Mouse (Mus musculus) cortical plate, adult 2 months (tissue): Measurements from ENCODE around the gene Usp25. TPM values are rescaled to one million over a fixed set of nuclear protein-coding genes. Genes with fewer than 3 reads are reported as not detected.

ENCODE experiments used
- H3K27ac ChIP-seq: fragments of 200-500 bp; 2 replicates; pipeline ENCODE4 v1.5.1; 2012; ENCODE audit warnings: low read length, control low read depth, inconsistent platforms; ENCODE audit not compliant: insufficient read depth
- H3K4me1 ChIP-seq: fragments of 200-500 bp; 2 replicates; pipeline ENCODE4 v1.6.1; 2011; ENCODE audit warnings: low read length; ENCODE audit not compliant: control insufficient read depth, insufficient read depth
- H3K4me3 ChIP-seq: fragments of 200-500 bp; 2 replicates; pipeline ENCODE4 v1.5.1; 2011; ENCODE audit warnings: mild to moderate bottlenecking, low read length, control low read depth; ENCODE audit not compliant: insufficient read depth
- CTCF ChIP-seq: fragments of 200-500 bp; IDR thresholded peaks from 2 replicates; pipeline ENCODE4 v1.5.1; 2011; ENCODE audit warnings: mild to moderate bottlenecking, control low read depth, low read length; ENCODE audit not compliant: insufficient read depth; ENCODE audit errors: extremely low read depth
- POLR2A ChIP-seq: fragments of 200-500 bp; IDR thresholded peaks from 2 replicates; pipeline ENCODE4 v1.6.1; 2011; ENCODE audit warnings: mild to moderate bottlenecking, low read length, control low read depth; ENCODE audit not compliant: insufficient read depth; ENCODE audit errors: extremely low read depth
- polyA plus RNA-seq: library from polyadenylated mRNA; depleted of rRNA; stranded (reverse); fragments of >200 nt; gene quantifications from 2 replicates; pipeline ENCODE4 v1.2.3, GENCODE M21; 2012; rRNA removed

The Usp25 gene
- 19.1 and 19.2 TPM in 2 replicates for polyA plus RNA-seq

GRCm38 (mm10) chr16:77013427-77014320 is at the start of gene Usp25:
TSS of gene Usp25 (plus strand) at chr16:77013706.
- Histone ChIP-seq H3K4me3 (peak within 1 kb of the TSS; percentile 87), H3K27ac (peak within 1 kb of the TSS; percentile 76), H3K4me1 (peaks cover 3% of the 10 kb centered on the region; the same call in 1 of the 2 replicates)
- TF ChIP-seq POLR2A (peak; percentile 49; the same call in 1 of the 2 replicates), CTCF (no peak)

- H3K4me3 ChIP-seq = no peak overlapping the region
- no peaks in the 10 kb centered on the region for H3K4me1 ChIP-seq
- no peak overlapping the region for H3K27ac ChIP-seq
- TF ChIP-seq POLR2A = no peak
- TF ChIP-seq CTCF = no peak
These were observed 45.8 kb upstream of the Usp25 start for GRCm38 (mm10) chr16:76967593-76968275.

GRCm38 (mm10) chr16:76971211-76971610 is 42.3 kb upstream of the Usp25 start:
- H3K27ac ChIP-seq = no peak overlapping the region
- TF ChIP-seq CTCF (no peak), POLR2A (no peak)
- H3K4me1 ChIP-seq = no peaks in the 10 kb centered on the region
- no peak overlapping the region for H3K4me3 ChIP-seq

GRCm38 (mm10) chr16:76976787-76977430 is 36.6 kb upstream of the Usp25 start:
- no peak overlapping the region for H3K27ac ChIP-seq
- no peaks in the 10 kb centered on the region for H3K4me1 ChIP-seq
- TF ChIP-seq CTCF (no peak), POLR2A (no peak)
- H3K4me3 ChIP-seq = no peak overlapping the region

- no peaks in the 10 kb centered on the region for H3K4me1 ChIP-seq
- no peak overlapping the region for H3K27ac ChIP-seq
- H3K4me3 ChIP-seq = no peak overlapping the region
- TF ChIP-seq POLR2A (no peak), CTCF (no peak)
These were observed 29.8 kb upstream of the Usp25 start for GRCm38 (mm10) chr16:76983696-76984095.

GRCm38 (mm10) chr16:76987711-76988110 is 25.8 kb upstream of the Usp25 start:
- Histone ChIP-seq H3K4me1 (no peaks in the 10 kb centered on the region), H3K4me3 (no peak overlapping the region), H3K27ac (no peak overlapping the region)
- TF ChIP-seq CTCF (no peak), POLR2A (no peak)

GRCm38 (mm10) chr16:77003900-77004299 is 9.6 kb upstream of the Usp25 start:
- no peak overlapping the region for H3K4me3 ChIP-seq
- TF ChIP-seq CTCF = no peak
- TF ChIP-seq POLR2A = no peak
- no peaks in the 10 kb centered on the region for H3K4me1 ChIP-seq
- H3K27ac ChIP-seq = no peak overlapping the region

GRCm38 (mm10) chr16:77009173-77009572 is 4.3 kb upstream of the Usp25 start:
- Histone ChIP-seq H3K27ac (no peak overlapping the region), H3K4me3 (no peak overlapping the region), H3K4me1 (no peaks in the 10 kb centered on the region)
- TF ChIP-seq CTCF (no peak), POLR2A (no peak)

- TF ChIP-seq CTCF = no peak
- TF ChIP-seq POLR2A = no peak
- Histone ChIP-seq H3K4me3 (peak overlapping the region; percentile 87), H3K4me1 (peaks cover 3% of the 10 kb centered on the region; the same call in 1 of the 2 replicates), H3K27ac (peak overlapping the region; percentile 76)
These were observed 1.1 kb downstream of the Usp25 start for GRCm38 (mm10) chr16:77014321-77015211.
